Mouse (Mus musculus) small intestine, adult 2 months (tissue): Measurements from ENCODE around the gene Lpcat4. TPM values are rescaled to one million over a fixed set of nuclear protein-coding genes. Genes with fewer than 3 reads are reported as not detected.

Experiments used
- H3K27ac ChIP-seq: fragments of 200-500 bp; 2 replicates; pipeline ENCODE4 v1.5.1; 2012; ENCODE audit warnings: low read depth, low read length, control low read depth, inconsistent platforms; ENCODE audit not compliant: insufficient read depth
- H3K27me3 ChIP-seq: fragments of 200-500 bp; 2 replicates; pipeline ENCODE4 v1.6.1; 2012; ENCODE audit warnings: mild to moderate bottlenecking, moderate library complexity, low read length, inconsistent platforms; ENCODE audit not compliant: control insufficient read depth, insufficient read depth
- H3K36me3 ChIP-seq: fragments of 200-500 bp; 2 replicates; pipeline ENCODE4 v1.6.1; 2012; ENCODE audit warnings: mild to moderate bottlenecking, low read length, control low read depth, inconsistent platforms; ENCODE audit not compliant: control insufficient read depth, insufficient read depth
- H3K4me1 ChIP-seq: fragments of 200-500 bp; 2 replicates; pipeline ENCODE4 v1.6.1; 2012; ENCODE audit warnings: low read length, inconsistent platforms, mixed read lengths; ENCODE audit not compliant: control insufficient read depth, insufficient read depth, insufficient read length
- H3K4me3 ChIP-seq: fragments of 200-500 bp; 2 replicates; pipeline ENCODE4 v1.5.1; 2012; ENCODE audit warnings: low read depth, mild to moderate bottlenecking, control low read depth, inconsistent platforms, low read length, moderate library complexity
- CTCF ChIP-seq: fragments of 200-500 bp; IDR thresholded peaks from 2 replicates; pipeline ENCODE4 v1.5.1; 2012; ENCODE audit warnings: low read depth, mild to moderate bottlenecking, control low read depth, inconsistent platforms, low read length, moderate library complexity, mixed read lengths; ENCODE audit not compliant: insufficient replicate concordance, insufficient read length; ENCODE audit errors: extremely low read depth
- POLR2A ChIP-seq: fragments of 200-500 bp; IDR thresholded peaks from 2 replicates; pipeline ENCODE4 v1.6.1; 2012; ENCODE audit warnings: low read depth, mild to moderate bottlenecking, control low read depth, inconsistent platforms, low read length, moderate library complexity
- WGBS: fragments of 180-500 bp; shearing (Covaris S2); methylation state at CpG from one replicate; pipeline ENCODE4 v1.1.7; 2018; 5-methylcytosine and 5-hydroxymethylcytosine counted together
- polyA plus RNA-seq: library from polyadenylated mRNA; depleted of rRNA; stranded (reverse); fragments of >200 nt; gene quantifications from 2 replicates; pipeline ENCODE4 v1.2.3, GENCODE M21; 2012; rRNA removed

The Lpcat4 gene
- polyA plus RNA-seq = 28.5 and 38.7 TPM in 2 replicates

GRCm38 (mm10) chr2:112239212-112239934 lies at the start of gene Lpcat4:
TSS of gene Lpcat4 (plus strand) at chr2:112239468.
- Histone ChIP-seq H3K4me3 (peak within 1 kb of the TSS; percentile 97), H3K4me1 (peaks cover 12% of the 10 kb centered on the region), H3K27me3 (no peaks in the 10 kb centered on the region), H3K36me3 (peaks cover 1% of the 10 kb centered on the region; the same call in 1 of the 2 replicates), H3K27ac (peak within 1 kb of the TSS; percentile 86)
- WGBS = under 1% methylated on average over 92 of the region's 94 CpGs
- TF ChIP-seq CTCF (peak; percentile 71), POLR2A (no peak; the same call in 1 of the 2 replicates)

GRCm38 (mm10) chr2:112196859-112197258 lies 42.4 kb upstream of the Lpcat4 start:
- Histone ChIP-seq H3K36me3 (no peaks in the 10 kb centered on the region), H3K27ac (no peak overlapping the region), H3K27me3 (no peaks in the 10 kb centered on the region), H3K4me3 (no peak overlapping the region), H3K4me1 (no peaks in the 10 kb centered on the region)
- peak; percentile 80; the same call in 1 of the 2 replicates for TF ChIP-seq CTCF
- no peak for TF ChIP-seq POLR2A
- 2% methylated on average over 2 of the region's 2 CpGs for WGBS

GRCm38 (mm10) chr2:112203056-112203455 lies 36.2 kb upstream of the Lpcat4 start:
- Histone ChIP-seq H3K36me3 (no peaks in the 10 kb centered on the region), H3K27ac (no peak overlapping the region), H3K27me3 (no peaks in the 10 kb centered on the region), H3K4me1 (no peaks in the 10 kb centered on the region), H3K4me3 (no peak overlapping the region)
- TF ChIP-seq POLR2A (no peak), CTCF (no peak)
- 61% methylated on average over 6 of the region's 6 CpGs for WGBS

- H3K36me3 ChIP-seq = no peaks in the 10 kb centered on the region
- no peak for TF ChIP-seq POLR2A
- no peak for TF ChIP-seq CTCF
- H3K27ac ChIP-seq = no peak overlapping the region
- H3K4me1 ChIP-seq = no peaks in the 10 kb centered on the region
- H3K27me3 ChIP-seq = no peaks in the 10 kb centered on the region
- H3K4me3 ChIP-seq = no peak overlapping the region
- WGBS = 54% methylated on average over 6 of the region's 6 CpGs
Observed at GRCm38 (mm10) chr2:112210142-112210541, 29.1 kb upstream of the Lpcat4 start.

GRCm38 (mm10) chr2:112210699-112211098 lies 28.6 kb upstream of the Lpcat4 start:
- no peaks in the 10 kb centered on the region for H3K36me3 ChIP-seq
- no peak for TF ChIP-seq POLR2A
- no peak for TF ChIP-seq CTCF
- WGBS = 83% methylated on average over 2 of the region's 2 CpGs

GRCm38 (mm10) chr2:112215977-112216376 lies 23.3 kb upstream of the Lpcat4 start:
- no peaks in the 10 kb centered on the region for H3K27me3 ChIP-seq
- TF ChIP-seq POLR2A (no peak), CTCF (no peak)
- H3K27ac ChIP-seq = no peak overlapping the region
- WGBS = 15% methylated on average over 1 of the region's 1 CpGs
- no peaks in the 10 kb centered on the region for H3K4me1 ChIP-seq
- H3K4me3 ChIP-seq = no peak overlapping the region
- H3K36me3 ChIP-seq = no peaks in the 10 kb centered on the region

More at GRCm38 (mm10) chr2:112210699-112211098, 28.6 kb upstream of the Lpcat4 start:
- Histone ChIP-seq H3K27me3 (no peaks in the 10 kb centered on the region), H3K27ac (no peak overlapping the region), H3K4me3 (no peak overlapping the region), H3K4me1 (no peaks in the 10 kb centered on the region)

GRCm38 (mm10) chr2:112217614-112218013 lies 21.7 kb upstream of the Lpcat4 start:
- Histone ChIP-seq H3K36me3 (no peaks in the 10 kb centered on the region), H3K27me3 (no peaks in the 10 kb centered on the region), H3K27ac (no peak overlapping the region), H3K4me3 (no peak overlapping the region), H3K4me1 (no peaks in the 10 kb centered on the region)
- 71% methylated on average over 6 of the region's 6 CpGs for WGBS
- TF ChIP-seq CTCF (no peak), POLR2A (no peak)

GRCm38 (mm10) chr2:112220880-112221279 lies 18.4 kb upstream of the Lpcat4 start:
- WGBS = 51% methylated on average over 5 of the region's 5 CpGs
- Histone ChIP-seq H3K27me3 (no peaks in the 10 kb centered on the region), H3K4me3 (no peak overlapping the region), H3K4me1 (no peaks in the 10 kb centered on the region), H3K27ac (no peak overlapping the region), H3K36me3 (no peaks in the 10 kb centered on the region)
- no peak for TF ChIP-seq CTCF
